Mouse (Mus musculus) R1 (cell line): ENCODE data around the gene Cd207.
"Not testable (repeated sequence)": the region's sequence is repeated elsewhere in the genome, so short reads cannot be mapped to it uniquely, and the experiment has no call there.

ENCODE experiments used
- DNase-seq: peaks from one replicate; pipeline ENCODE4 v3.0.0-alpha.2; 2018; ENCODE audit warnings: low read depth, low spot score

Gene Cd207

GRCm38 (mm10) chr6:83699971-83700370 is 22.3 kb upstream of the Cd207 start:
- no peak for DNase-seq

- DNase-seq: peak; percentile 89
These were observed 20.3 kb upstream of the Cd207 start for GRCm38 (mm10) chr6:83697932-83698331.

GRCm38 (mm10) chr6:83696684-83697083 is 19.0 kb upstream of the Cd207 start:
- DNase-seq: peak; percentile 12

GRCm38 (mm10) chr6:83695731-83696130 is 18.1 kb upstream of the Cd207 start:
- peak; percentile 14 for DNase-seq

- peak; percentile 84 for DNase-seq
These were observed 16.2 kb upstream of the Cd207 start for GRCm38 (mm10) chr6:83693835-83694234.

- no peak for DNase-seq
These were observed 15.3 kb upstream of the Cd207 start for GRCm38 (mm10) chr6:83692962-83693361.

GRCm38 (mm10) chr6:83690936-83691335 is 13.3 kb upstream of the Cd207 start:
- no peak for DNase-seq

- peak; percentile 76 for DNase-seq
These were observed 12.6 kb upstream of the Cd207 start for GRCm38 (mm10) chr6:83690277-83690676.

GRCm38 (mm10) chr6:83689374-83689773 is 11.7 kb upstream of the Cd207 start:
- no peak for DNase-seq

GRCm38 (mm10) chr6:83673395-83673794 is 4.3 kb downstream of the Cd207 start:
- peak; percentile 80 for DNase-seq

- no peak for DNase-seq
These were observed 12.6 kb downstream of the Cd207 start for GRCm38 (mm10) chr6:83665009-83665408.

GRCm38 (mm10) chr6:83660821-83661220 is 16.8 kb downstream of the Cd207 start:
- no peak for DNase-seq

- DNase-seq: no peak
These were observed 21.6 kb downstream of the Cd207 start, which contains the start of gene Clec4f for GRCm38 (mm10) chr6:83656087-83656486. Gene Clec4f, minus strand, starts transcription at chr6:83656187.

GRCm38 (mm10) chr6:83646715-83647114 is 30.9 kb downstream of the Cd207 start:
- no peak for DNase-seq

- DNase-seq: no peak
These were observed 42.3 kb downstream of the Cd207 start for GRCm38 (mm10) chr6:83635329-83635728.

- not testable (repeated sequence) for DNase-seq
These were observed 43.0 kb downstream of the Cd207 start for GRCm38 (mm10) chr6:83634631-83635030.

- not testable (repeated sequence) for DNase-seq
These were observed 43.6 kb downstream of the Cd207 start for GRCm38 (mm10) chr6:83634106-83634505.

- no peak for DNase-seq
These were observed 45.8 kb downstream of the Cd207 start for GRCm38 (mm10) chr6:83631815-83632214.

GRCm38 (mm10) chr6:83626781-83627180 is 50.9 kb downstream of the Cd207 start:
- DNase-seq: peak; percentile 38
